Mouse (Mus musculus) splenic B cell, adult 2 months (primary cell): ENCODE measurements around the gene Immp2l.
A peak's percentile ranks its signal among the peaks of the same experiment; 100 is the strongest.

Source experiments
- DNase-seq: peaks from one replicate; pipeline ENCODE4 v3.0.0-alpha.2; 2011; ENCODE audit warnings: low read depth, low spot score
- H3K27me3 ChIP-seq: 2 replicates; pipeline ENCODE4 v1.6.1; 2012; ENCODE audit warnings: mild to moderate bottlenecking, low read length, moderate library complexity, mixed read lengths; ENCODE audit not compliant: control insufficient read depth, poor library complexity, insufficient read depth, severe bottlenecking
- H3K36me3 ChIP-seq: 2 replicates; pipeline ENCODE4 v1.6.1; 2012; ENCODE audit warnings: mild to moderate bottlenecking, low read length, moderate library complexity, mixed read lengths; ENCODE audit not compliant: control insufficient read depth, poor library complexity, insufficient read depth, severe bottlenecking

Immp2l gene

GRCm38 (mm10) chr12:41027485-41027884, 3.6 kb downstream of the Immp2l start:
- peak; percentile 64 for DNase-seq
- Histone ChIP-seq H3K27me3 (no peaks in the 10 kb centered on the region), H3K36me3 (no peaks in the 10 kb centered on the region)

DNA sequence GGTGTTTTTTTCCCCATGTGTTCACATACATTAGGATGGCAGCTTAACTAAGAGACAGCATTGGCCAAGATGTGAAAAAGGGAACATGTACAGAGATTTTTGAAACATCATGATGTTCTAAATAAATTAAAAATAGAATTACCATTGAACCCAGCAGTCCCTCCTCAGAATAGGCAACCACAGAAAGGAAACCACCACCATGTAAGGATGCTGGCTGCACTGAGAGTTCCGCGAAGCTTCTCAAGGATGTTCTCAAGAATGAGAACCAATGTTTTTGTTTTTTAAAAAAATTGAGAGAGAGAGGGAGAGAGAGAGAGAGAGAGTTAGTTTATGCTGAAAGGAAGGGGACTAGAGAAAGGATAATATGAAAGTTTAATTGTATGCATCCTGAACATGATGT, 7.2 kb downstream of the Immp2l start:
- Histone ChIP-seq H3K27me3 (no peaks in the 10 kb centered on the region), H3K36me3 (no peaks in the 10 kb centered on the region)
- DNase-seq, result peak; percentile 52

DNA sequence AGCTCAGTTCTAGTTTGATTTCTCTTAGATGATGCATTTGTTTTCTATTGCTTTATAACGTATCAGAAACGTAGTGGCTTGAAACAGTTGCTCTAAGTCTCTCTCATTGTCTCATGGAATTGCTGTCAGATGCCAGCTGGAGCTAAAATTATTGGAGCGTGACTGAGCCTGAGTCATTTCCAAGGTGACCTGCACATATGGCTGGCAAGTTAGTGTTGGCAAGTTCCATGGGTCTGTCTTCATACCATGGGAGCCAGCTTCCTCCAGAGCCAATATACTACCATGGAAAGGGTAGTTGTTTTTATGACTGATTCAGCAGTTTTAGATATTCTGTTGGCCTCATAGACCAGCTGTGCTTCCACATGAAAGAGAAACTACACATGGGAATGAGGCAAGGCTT, 9.3 kb downstream of the Immp2l start:
- no peak for DNase-seq
- Histone ChIP-seq H3K27me3 (no peaks in the 10 kb centered on the region), H3K36me3 (no peaks in the 10 kb centered on the region)

GRCm38 (mm10) chr12:41039834-41040233, 15.9 kb downstream of the Immp2l start:
- Histone ChIP-seq H3K36me3 (no peaks in the 10 kb centered on the region), H3K27me3 (no peaks in the 10 kb centered on the region)
- no peak for DNase-seq

DNA sequence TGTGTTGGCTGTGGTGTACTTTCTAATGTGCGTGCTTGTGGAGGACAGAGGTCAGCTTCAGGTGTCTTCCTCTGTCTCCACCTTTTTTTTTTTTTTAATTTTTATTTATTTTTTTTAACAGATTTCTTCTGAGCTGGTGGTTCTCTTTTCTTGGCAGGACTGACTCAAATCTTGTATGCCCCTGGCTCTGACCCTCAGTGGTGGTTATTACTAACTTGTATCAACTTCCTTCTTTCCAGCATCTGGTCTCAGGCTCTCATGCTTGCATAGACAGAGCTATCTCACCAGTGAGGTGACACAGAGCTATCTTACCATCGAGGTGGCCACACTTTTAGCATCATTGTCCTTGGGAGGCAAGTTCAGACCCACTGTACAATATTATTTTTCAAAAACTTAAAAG, 17.8 kb downstream of the Immp2l start:
- Histone ChIP-seq H3K27me3 (no peaks in the 10 kb centered on the region), H3K36me3 (no peaks in the 10 kb centered on the region)
- peak; percentile 39 for DNase-seq

GRCm38 (mm10) chr12:41044493-41045132, 20.7 kb downstream of the Immp2l start:
- no peak for DNase-seq
- H3K27me3 ChIP-seq, result no peaks in the 10 kb centered on the region
- no peaks in the 10 kb centered on the region for H3K36me3 ChIP-seq

- Histone ChIP-seq H3K27me3 (no peaks in the 10 kb centered on the region), H3K36me3 (no peaks in the 10 kb centered on the region)
- no peak for DNase-seq
Measured at GRCm38 (mm10) chr12:41047085-41047766, 23.3 kb downstream of the Immp2l start.

GRCm38 (mm10) chr12:41050945-41051344, 27.1 kb downstream of the Immp2l start:
- H3K27me3 ChIP-seq, result no peaks in the 10 kb centered on the region
- H3K36me3 ChIP-seq, result no peaks in the 10 kb centered on the region
- peak; percentile 32 for DNase-seq

DNA sequence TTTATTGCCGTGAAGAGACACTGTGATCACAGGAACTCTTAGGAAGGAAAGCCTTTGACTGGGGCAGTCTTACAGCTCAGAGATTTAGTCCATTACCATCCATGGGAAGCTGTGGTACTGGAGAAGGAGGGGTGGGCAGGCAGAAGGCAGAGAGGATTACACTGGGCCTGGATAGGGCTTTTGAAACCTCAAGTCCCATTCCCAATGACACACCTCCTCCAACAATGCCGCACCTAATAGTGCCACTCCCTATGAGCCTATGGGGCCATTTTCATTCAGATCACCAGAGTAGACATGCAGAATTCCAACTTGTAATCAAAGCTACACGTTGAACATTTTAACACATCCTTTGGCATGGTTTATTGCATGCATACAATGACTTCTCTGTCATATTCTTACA, 29.0 kb downstream of the Immp2l start:
- no peaks in the 10 kb centered on the region for H3K36me3 ChIP-seq
- no peaks in the 10 kb centered on the region for H3K27me3 ChIP-seq

DNA sequence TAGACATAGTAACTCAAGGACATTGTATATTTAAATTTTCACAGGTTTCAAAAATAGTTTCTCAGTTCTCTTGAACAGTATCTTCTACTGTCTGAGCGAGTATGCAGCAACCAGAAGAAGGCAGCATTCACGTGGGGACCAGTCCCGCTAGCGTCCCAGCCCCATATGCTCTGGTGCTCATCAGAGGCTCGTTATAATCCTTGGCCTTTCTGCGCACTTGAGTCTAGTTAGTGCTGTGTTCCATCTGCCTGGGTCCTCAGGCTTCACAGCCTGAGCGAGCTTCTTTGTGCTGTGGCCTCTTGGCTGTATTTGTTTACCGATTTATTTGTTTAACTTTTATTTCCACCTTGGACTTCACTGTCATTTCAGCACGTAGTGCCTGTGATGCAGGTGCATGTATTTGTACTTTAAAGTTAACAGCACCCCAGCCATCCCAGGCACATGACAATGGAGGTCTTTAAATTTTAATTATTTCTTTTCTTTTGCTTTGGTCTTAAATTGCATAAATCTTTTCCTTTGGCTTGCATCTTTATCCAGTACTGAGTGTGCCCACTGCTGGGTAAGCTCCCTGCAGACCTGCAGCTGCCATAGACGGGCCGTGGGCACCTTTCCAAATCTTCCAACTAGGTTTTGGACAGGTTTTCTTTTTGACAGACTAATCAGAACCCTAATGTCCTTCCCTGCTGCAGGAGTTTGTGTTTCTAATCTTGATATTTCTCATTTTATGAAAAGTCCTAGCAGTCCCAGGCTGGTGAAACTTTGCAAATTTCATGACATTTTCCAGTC, 30.3 kb downstream of the Immp2l start:
- no peak for DNase-seq
- H3K36me3 ChIP-seq, result no peaks in the 10 kb centered on the region
- H3K27me3 ChIP-seq, result no peaks in the 10 kb centered on the region

More for the DNA sequence above, 29.0 kb downstream of the Immp2l start:
- DNase-seq, result no peak

DNA sequence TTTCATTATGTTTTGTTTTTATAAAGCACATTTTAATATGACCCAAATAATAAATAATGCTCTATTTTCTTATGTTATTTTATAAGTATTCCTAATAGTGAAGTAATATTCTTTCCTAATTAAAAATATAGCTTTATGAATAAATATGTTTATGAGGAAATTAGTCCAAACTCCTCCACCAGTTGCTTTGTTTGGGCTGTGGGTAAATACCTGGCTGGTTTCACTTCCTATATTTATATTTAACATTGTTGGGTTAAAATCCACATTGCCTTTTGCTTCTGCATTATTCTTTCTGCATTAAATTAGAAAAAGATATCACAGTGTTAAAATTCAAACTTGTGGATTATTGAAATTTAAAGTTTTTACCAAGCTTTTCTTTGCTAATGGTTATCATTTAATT, 32.1 kb downstream of the Immp2l start:
- H3K36me3 ChIP-seq, result no peaks in the 10 kb centered on the region; the same call in 1 of the 2 replicates
- peak; percentile 59 for DNase-seq
- no peaks in the 10 kb centered on the region for H3K27me3 ChIP-seq

GRCm38 (mm10) chr12:41063281-41063680, 39.4 kb downstream of the Immp2l start:
- no peak for DNase-seq
- Histone ChIP-seq H3K27me3 (no peaks in the 10 kb centered on the region; the same call in 1 of the 2 replicates), H3K36me3 (no peaks in the 10 kb centered on the region; the same call in 1 of the 2 replicates)

GRCm38 (mm10) chr12:41081843-41082242, 58.0 kb downstream of the Immp2l start:
- no peak for DNase-seq
- Histone ChIP-seq H3K36me3 (no peaks in the 10 kb centered on the region), H3K27me3 (no peaks in the 10 kb centered on the region)

DNA sequence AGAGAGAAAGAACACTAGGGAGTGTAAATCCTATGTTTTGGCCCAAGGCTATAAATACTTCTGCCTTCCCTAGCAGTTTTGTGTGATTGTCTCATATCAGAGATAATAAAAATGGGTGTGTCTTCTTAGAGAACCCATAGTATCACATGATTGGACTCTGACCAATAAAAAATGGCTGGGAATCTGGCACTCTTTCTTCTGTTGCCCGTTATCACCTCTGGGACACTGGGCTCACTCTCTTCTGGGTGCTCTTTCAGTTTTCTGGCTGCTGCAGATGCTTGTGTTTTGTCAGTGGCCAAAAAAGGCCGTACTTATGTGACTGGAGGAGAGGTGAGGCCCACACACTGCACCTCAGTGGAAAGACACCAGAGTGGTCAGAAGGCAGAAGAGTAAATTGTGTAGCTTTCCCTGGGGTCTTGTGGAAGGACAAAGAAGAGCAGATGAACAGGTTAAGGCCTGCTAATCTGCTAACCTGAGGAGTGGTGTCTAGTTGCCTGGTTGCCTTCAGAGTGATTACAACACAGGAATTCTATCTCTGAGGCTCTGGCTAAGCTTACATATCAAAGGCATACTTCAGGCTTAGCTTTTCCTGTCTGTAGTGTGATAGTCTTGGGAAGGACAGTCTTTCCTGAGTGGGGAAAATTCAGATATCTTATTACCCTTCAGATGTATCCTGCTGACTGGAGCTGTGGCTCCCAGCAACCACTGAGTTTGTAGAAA, 60.6 kb downstream of the Immp2l start:
- DNase-seq, result no peak
- H3K36me3 ChIP-seq, result no peaks in the 10 kb centered on the region
- H3K27me3 ChIP-seq, result no peaks in the 10 kb centered on the region
